Mouse (Mus musculus): ENCODE measurements at regions not wholly inside any gene's neighbourhood (a gene's known extent, or its start where the extent isn't known, plus 50 kb on each side); places are given as distances from the start of the nearest gene placed in this dataset.

- no peak overlapping the region for H3K4me2 ChIP-seq (ENCODE audit: low read depth, low read length)
- WGBS (ENCODE audit: insufficient replicate concordance), result 67% methylated on average over 7 of the region's 7 CpGs
- no peak for ATAC-seq (ENCODE audit: low read depth)
Observed at GRCm38 (mm10) chr8:109187617-109188016, 306.2 kb upstream of the Pmfbp1 start.

GRCm38 (mm10) chr8:109214247-109214646 is 279.6 kb upstream of the Pmfbp1 start:
- 75% methylated on average over 8 of the region's 8 CpGs for WGBS (ENCODE audit: insufficient replicate concordance)
- no peak overlapping the region for H3K27ac ChIP-seq (ENCODE audit: low read length)
- no peak overlapping the region for H3K4me3 ChIP-seq (ENCODE audit: low read depth, low read length)
- no peaks in the 10 kb centered on the region for H3K27me3 ChIP-seq (ENCODE audit: control insufficient read depth, insufficient read depth, low read depth, low read length)
- no peak for ATAC-seq (ENCODE audit: low read depth)
- no peak overlapping the region for H3K4me2 ChIP-seq (ENCODE audit: low read depth, low read length)
- no peaks in the 10 kb centered on the region for H3K4me1 ChIP-seq (ENCODE audit: control insufficient read depth, low read depth, low read length)
- no peaks in the 10 kb centered on the region for H3K9me3 ChIP-seq (replicated peaks; ENCODE audit: control insufficient read depth, low read length)
- no peak overlapping the region for H3K9ac ChIP-seq (ENCODE audit: low read depth, low read length)
- H3K36me3 ChIP-seq (ENCODE audit: control insufficient read depth, insufficient read depth), result no peaks in the 10 kb centered on the region

More at GRCm38 (mm10) chr8:109187617-109188016, 306.2 kb upstream of the Pmfbp1 start:
- Histone ChIP-seq H3K4me3 (ENCODE audit: low read depth, low read length) (no peak overlapping the region), H3K9ac (ENCODE audit: low read depth, low read length) (no peak overlapping the region), H3K4me1 (ENCODE audit: control insufficient read depth, low read depth, low read length) (no peaks in the 10 kb centered on the region), H3K36me3 (ENCODE audit: control insufficient read depth, insufficient read depth) (no peaks in the 10 kb centered on the region), H3K9me3 (replicated peaks; ENCODE audit: control insufficient read depth, low read length) (no peaks in the 10 kb centered on the region), H3K27ac (ENCODE audit: low read length) (no peak overlapping the region), H3K27me3 (ENCODE audit: control insufficient read depth, insufficient read depth, low read depth, low read length) (no peaks in the 10 kb centered on the region)

GRCm38 (mm10) chr8:109216318-109216717 is 277.5 kb upstream of the Pmfbp1 start:
- Histone ChIP-seq H3K4me2 (ENCODE audit: low read depth, low read length) (no peak overlapping the region), H3K4me3 (ENCODE audit: low read depth, low read length) (no peak overlapping the region), H3K27me3 (ENCODE audit: control insufficient read depth, insufficient read depth, low read depth, low read length) (no peaks in the 10 kb centered on the region), H3K9me3 (replicated peaks; ENCODE audit: control insufficient read depth, low read length) (no peaks in the 10 kb centered on the region), H3K9ac (ENCODE audit: low read depth, low read length) (no peak overlapping the region), H3K36me3 (ENCODE audit: control insufficient read depth, insufficient read depth) (no peaks in the 10 kb centered on the region), H3K4me1 (ENCODE audit: control insufficient read depth, low read depth, low read length) (no peaks in the 10 kb centered on the region), H3K27ac (ENCODE audit: low read length) (no peak overlapping the region)
- WGBS (ENCODE audit: insufficient replicate concordance), result 68% methylated on average over 5 of the region's 5 CpGs
- ATAC-seq (ENCODE audit: low read depth), result no peak

- no peak for ATAC-seq (ENCODE audit: low read depth)
- 84% methylated on average over 19 of the region's 19 CpGs for WGBS (ENCODE audit: insufficient replicate concordance)
- Histone ChIP-seq H3K27ac (ENCODE audit: low read length) (no peak overlapping the region), H3K9ac (ENCODE audit: low read depth, low read length) (no peak overlapping the region), H3K9me3 (replicated peaks; ENCODE audit: control insufficient read depth, low read length) (no peaks in the 10 kb centered on the region), H3K4me2 (ENCODE audit: low read depth, low read length) (no peak overlapping the region), H3K4me3 (ENCODE audit: low read depth, low read length) (no peak overlapping the region), H3K4me1 (ENCODE audit: control insufficient read depth, low read depth, low read length) (no peaks in the 10 kb centered on the region), H3K36me3 (ENCODE audit: control insufficient read depth, insufficient read depth) (no peaks in the 10 kb centered on the region), H3K27me3 (ENCODE audit: control insufficient read depth, insufficient read depth, low read depth, low read length) (no peaks in the 10 kb centered on the region)
Observed at GRCm38 (mm10) chr8:109217326-109217725, 276.5 kb upstream of the Pmfbp1 start.

- no peak overlapping the region for H3K4me2 ChIP-seq (ENCODE audit: low read depth, low read length)
- no peaks in the 10 kb centered on the region for H3K27me3 ChIP-seq (ENCODE audit: control insufficient read depth, insufficient read depth, low read depth, low read length)
- H3K4me3 ChIP-seq (ENCODE audit: low read depth, low read length), result no peak overlapping the region
- no peaks in the 10 kb centered on the region for H3K36me3 ChIP-seq (ENCODE audit: control insufficient read depth, insufficient read depth)
- 77% methylated on average over 32 of the region's 32 CpGs for WGBS (ENCODE audit: insufficient replicate concordance)
- no peaks in the 10 kb centered on the region for H3K9me3 ChIP-seq (replicated peaks; ENCODE audit: control insufficient read depth, low read length)
- no peaks in the 10 kb centered on the region for H3K4me1 ChIP-seq (ENCODE audit: control insufficient read depth, low read depth, low read length)
- no peak overlapping the region for H3K9ac ChIP-seq (ENCODE audit: low read depth, low read length)
- no peak overlapping the region for H3K27ac ChIP-seq (ENCODE audit: low read length)
- ATAC-seq (ENCODE audit: low read depth), result no peak
Observed at GRCm38 (mm10) chr8:109232281-109233234, 261.3 kb upstream of the Pmfbp1 start.

GRCm38 (mm10) chr8:109245526-109245925 is 248.3 kb upstream of the Pmfbp1 start:
- H3K36me3 ChIP-seq (ENCODE audit: control insufficient read depth, insufficient read depth), result no peaks in the 10 kb centered on the region
- no peaks in the 10 kb centered on the region for H3K9me3 ChIP-seq (replicated peaks; ENCODE audit: control insufficient read depth, low read length)
- ATAC-seq (ENCODE audit: low read depth), result no peak
- H3K9ac ChIP-seq (ENCODE audit: low read depth, low read length), result no peak overlapping the region
- 58% methylated on average over 8 of the region's 8 CpGs for WGBS (ENCODE audit: insufficient replicate concordance)
- no peak overlapping the region for H3K4me2 ChIP-seq (ENCODE audit: low read depth, low read length)
- no peaks in the 10 kb centered on the region for H3K27me3 ChIP-seq (ENCODE audit: control insufficient read depth, insufficient read depth, low read depth, low read length)
- H3K4me3 ChIP-seq (ENCODE audit: low read depth, low read length), result no peak overlapping the region
- no peaks in the 10 kb centered on the region for H3K4me1 ChIP-seq (ENCODE audit: control insufficient read depth, low read depth, low read length)
- H3K27ac ChIP-seq (ENCODE audit: low read length), result no peak overlapping the region

- H3K4me1 ChIP-seq (ENCODE audit: control insufficient read depth, low read depth, low read length), result no peaks in the 10 kb centered on the region
- WGBS (ENCODE audit: insufficient replicate concordance), result 67% methylated on average over 6 of the region's 6 CpGs
- H3K27ac ChIP-seq (ENCODE audit: low read length), result no peak overlapping the region
- H3K9ac ChIP-seq (ENCODE audit: low read depth, low read length), result no peak overlapping the region
- H3K36me3 ChIP-seq (ENCODE audit: control insufficient read depth, insufficient read depth), result no peaks in the 10 kb centered on the region
- H3K9me3 ChIP-seq (replicated peaks; ENCODE audit: control insufficient read depth, low read length), result no peaks in the 10 kb centered on the region
- H3K4me3 ChIP-seq (ENCODE audit: low read depth, low read length), result no peak overlapping the region
- H3K27me3 ChIP-seq (ENCODE audit: control insufficient read depth, insufficient read depth, low read depth, low read length), result no peaks in the 10 kb centered on the region
- ATAC-seq (ENCODE audit: low read depth), result no peak
- H3K4me2 ChIP-seq (ENCODE audit: low read depth, low read length), result no peak overlapping the region
Observed at GRCm38 (mm10) chr8:109247875-109248274, 246.0 kb upstream of the Pmfbp1 start.

- no peak overlapping the region for H3K4me3 ChIP-seq (ENCODE audit: low read depth, low read length)
- no peak for ATAC-seq (ENCODE audit: low read depth)
Observed at GRCm38 (mm10) chr8:109248356-109248755, 245.5 kb upstream of the Pmfbp1 start.

GRCm38 (mm10) chr8:109249256-109249655 is 244.6 kb upstream of the Pmfbp1 start:
- WGBS (ENCODE audit: insufficient replicate concordance), result 76% methylated on average over 12 of the region's 12 CpGs

More at GRCm38 (mm10) chr8:109248356-109248755, 245.5 kb upstream of the Pmfbp1 start:
- H3K4me1 ChIP-seq (ENCODE audit: control insufficient read depth, low read depth, low read length), result no peaks in the 10 kb centered on the region
- no peaks in the 10 kb centered on the region for H3K27me3 ChIP-seq (ENCODE audit: control insufficient read depth, insufficient read depth, low read depth, low read length)
- no peak overlapping the region for H3K27ac ChIP-seq (ENCODE audit: low read length)
- no peaks in the 10 kb centered on the region for H3K9me3 ChIP-seq (replicated peaks; ENCODE audit: control insufficient read depth, low read length)
- H3K36me3 ChIP-seq (ENCODE audit: control insufficient read depth, insufficient read depth), result no peaks in the 10 kb centered on the region
- WGBS (ENCODE audit: insufficient replicate concordance), result 76% methylated on average over 6 of the region's 6 CpGs
- no peak overlapping the region for H3K9ac ChIP-seq (ENCODE audit: low read depth, low read length)
- H3K4me2 ChIP-seq (ENCODE audit: low read depth, low read length), result no peak overlapping the region

More at GRCm38 (mm10) chr8:109249256-109249655, 244.6 kb upstream of the Pmfbp1 start:
- no peak overlapping the region for H3K27ac ChIP-seq (ENCODE audit: low read length)
- no peaks in the 10 kb centered on the region for H3K36me3 ChIP-seq (ENCODE audit: control insufficient read depth, insufficient read depth)
- no peaks in the 10 kb centered on the region for H3K27me3 ChIP-seq (ENCODE audit: control insufficient read depth, insufficient read depth, low read depth, low read length)
- no peaks in the 10 kb centered on the region for H3K9me3 ChIP-seq (replicated peaks; ENCODE audit: control insufficient read depth, low read length)
- no peak overlapping the region for H3K4me3 ChIP-seq (ENCODE audit: low read depth, low read length)
- H3K4me1 ChIP-seq (ENCODE audit: control insufficient read depth, low read depth, low read length), result no peaks in the 10 kb centered on the region
- H3K9ac ChIP-seq (ENCODE audit: low read depth, low read length), result no peak overlapping the region
- ATAC-seq (ENCODE audit: low read depth), result no peak
- no peak overlapping the region for H3K4me2 ChIP-seq (ENCODE audit: low read depth, low read length)
